In genomic region chr9:37613911-37614280, GRCm38 (mm10) we compare ENCODE assay signal across 8 mouse cellular contexts. TPM values are rescaled to one million over a fixed set of nuclear protein-coding genes. Genes with fewer than 3 reads are reported as not detected.
DNase-seq lines count a peak whose midpoint lies in the region; ATAC-seq and TF ChIP-seq lines count a peak whose summit lies in the region.

No protein-coding gene starts in this region.

- DNase-seq in heart, postnatal 4 days = no peak
- DNase-seq in liver, embryonic 14.5 days (ENCODE audit: low read depth in 3 of 3, low spot score in 3 of 3) = no peak
- no peak for DNase-seq in frontal cortex, adult 2 months (ENCODE audit: extremely low spot score in 1 of 2, low spot score in 1 of 2)
- no peak for DNase-seq in embryo, embryonic 10.5 days (ENCODE audit: low spot score)
- no peak for DNase-seq in MN1 (ENCODE audit: low spot score)

- peak overlapping the region; percentile 59 for H3K4me3 ChIP-seq in heart, embryonic 11.5 days (ENCODE audit: low read depth, low read length)
- H3K4me3 ChIP-seq in ES-Bruce4 (ENCODE audit: low read depth, low read length) = peak overlapping the region; percentile 84
- peak overlapping the region; percentile 65 for H3K4me3 ChIP-seq in forebrain, embryonic 13.5 days
- H3K4me3 ChIP-seq in liver, embryonic 14.5 days (ENCODE audit: insufficient read depth in 1 of 2, low read depth in 2 of 2, low read length in 2 of 2) = peak overlapping the region; percentile 76 to 90

- peak; percentile 22 for TF ChIP-seq POLR2A in ES-Bruce4 (IDR thresholded peaks at IDR 0.05; ENCODE audit: insufficient read depth, low read length)

- no peak for TF ChIP-seq CTCF in ES-Bruce4 (IDR thresholded peaks at IDR 0.05; ENCODE audit: low read depth, low read length)
- TF ChIP-seq CTCF in liver, embryonic 14.5 days (IDR thresholded peaks at IDR 0.05; ENCODE audit: low read depth) = no peak

- H3K27me3 ChIP-seq in heart, embryonic 11.5 days (ENCODE audit: control insufficient read depth, insufficient read depth, low read length) = no peaks in the 10 kb centered on the region
- no peaks in the 10 kb centered on the region for H3K27me3 ChIP-seq in ES-Bruce4 (ENCODE audit: control insufficient read depth, insufficient read depth, low read length, poor library complexity, severe bottlenecking)
- no peaks in the 10 kb centered on the region for H3K27me3 ChIP-seq in forebrain, embryonic 13.5 days
- H3K27me3 ChIP-seq in liver, embryonic 14.5 days (ENCODE audit: control insufficient read depth, insufficient read depth, low read length) = no peaks in the 10 kb centered on the region

- H3K9me3 ChIP-seq in heart, embryonic 11.5 days (replicated peaks; ENCODE audit: control insufficient read depth, low read length) = no peaks in the 10 kb centered on the region
- H3K9me3 ChIP-seq in ES-Bruce4 (replicated peaks; ENCODE audit: control insufficient read depth, insufficient read depth, low read length, poor library complexity, severe bottlenecking) = no peaks in the 10 kb centered on the region
- H3K9me3 ChIP-seq in forebrain, embryonic 13.5 days (replicated peaks) = no peaks in the 10 kb centered on the region
- H3K9me3 ChIP-seq in liver, embryonic 14.5 days (ENCODE audit: control insufficient read depth, low read length) = no peaks in the 10 kb centered on the region

- 20% methylated on average over 6 of the region's 6 CpGs for WGBS in heart, embryonic 11.5 days (ENCODE audit: insufficient replicate concordance)
- 17% methylated on average over 6 of the region's 6 CpGs for WGBS in forebrain, embryonic 13.5 days
- 22% methylated on average over 6 of the region's 6 CpGs for WGBS in liver, embryonic 14.5 days (ENCODE audit: insufficient replicate concordance)

- H3K4me1 ChIP-seq in heart, embryonic 11.5 days (ENCODE audit: control insufficient read depth, insufficient read depth, low read length) = no peaks in the 10 kb centered on the region; the same call in 1 of the 2 replicates
- peaks cover 2% of the 10 kb centered on the region for H3K4me1 ChIP-seq in ES-Bruce4 (ENCODE audit: control insufficient read depth, insufficient read depth, low read length)
- peaks cover 7% of the 10 kb centered on the region for H3K4me1 ChIP-seq in forebrain, embryonic 13.5 days
- H3K4me1 ChIP-seq in liver, embryonic 14.5 days (replicated peaks; ENCODE audit: control insufficient read depth in 2 of 2, insufficient read depth in 2 of 2, low read length in 1 of 2) = peaks cover 7 to 14% of the 10 kb centered on the region in 2 experiments

- no peaks in the 10 kb centered on the region for H3K36me3 ChIP-seq in heart, embryonic 11.5 days (ENCODE audit: control insufficient read depth, insufficient read depth, low read length)
- no peaks in the 10 kb centered on the region; the same call in 1 of the 2 replicates for H3K36me3 ChIP-seq in ES-Bruce4 (ENCODE audit: control insufficient read depth, insufficient read depth, low read length, poor library complexity, severe bottlenecking)
- H3K36me3 ChIP-seq in forebrain, embryonic 13.5 days (ENCODE audit: poor library complexity, severe bottlenecking) = no peaks in the 10 kb centered on the region
- no peaks in the 10 kb centered on the region for H3K36me3 ChIP-seq in liver, embryonic 14.5 days (replicated peaks; ENCODE audit: control insufficient read depth, insufficient read depth, low read depth)

- H3K4me2 ChIP-seq in heart, embryonic 11.5 days = peak overlapping the region; percentile 82
- H3K4me2 ChIP-seq in forebrain, embryonic 13.5 days = peak overlapping the region; percentile 72
- peak overlapping the region; percentile 73 for H3K4me2 ChIP-seq in liver, embryonic 14.5 days (ENCODE audit: low read depth)

- H3K9ac ChIP-seq in heart, embryonic 11.5 days (ENCODE audit: low read depth, low read length) = peak overlapping the region; percentile 67
- peak overlapping the region; percentile 50 for H3K9ac ChIP-seq in ES-Bruce4 (ENCODE audit: low read depth, poor library complexity, severe bottlenecking)
- peak overlapping the region; percentile 83 for H3K9ac ChIP-seq in forebrain, embryonic 13.5 days
- H3K9ac ChIP-seq in liver, embryonic 14.5 days (replicated peaks) = peak overlapping the region; percentile 65

- peak overlapping the region; percentile 36; the same call in 1 of the 2 replicates for H3K27ac ChIP-seq in heart, embryonic 11.5 days (ENCODE audit: low read depth, low read length)
- peak overlapping the region; percentile 10; the same call in 1 of the 2 replicates for H3K27ac ChIP-seq in ES-Bruce4 (ENCODE audit: insufficient read depth, low read length)
- H3K27ac ChIP-seq in forebrain, embryonic 13.5 days = 0 out of 2 replicates have a peak overlapping the region, but pooled peaks have one; percentile 40
- peak overlapping the region; percentile 54 for H3K27ac ChIP-seq in liver, embryonic 14.5 days

- TF ChIP-seq EP300 in ES-Bruce4 (IDR thresholded peaks at IDR 0.05; ENCODE audit: insufficient read depth, low read depth, low read length) = no peak
- TF ChIP-seq EP300 in liver, embryonic 14.5 days (IDR thresholded peaks at IDR 0.05; ENCODE audit: low read depth) = no peak

- ATAC-seq in heart, embryonic 11.5 days (replicated peaks; ENCODE audit: insufficient number of reproducible peaks, low FRiP score, low TSS enrichment) = no peak
- ATAC-seq in forebrain, embryonic 13.5 days = no peak
- no peak; the same call in 1 of the 2 replicates for ATAC-seq in liver, embryonic 14.5 days (ENCODE audit: insufficient read depth)

RNA-seq across cellular contexts. Expression of gene Spa17, which starts 0.4 kb away (rescaled TPM):
- 5.7 and 10.0 TPM in 2 replicates for polyA plus RNA-seq in heart, embryonic 11.5 days (2014; fragmentation: Nextera tagmentation; extraction: Ambion mirVana)
- 1 to 10 TPM; 2.4 to 4.5 TPM for total RNA-seq in heart, postnatal 4 days (2021)
- 5.3 and 7.1 TPM in 2 replicates for polyA plus RNA-seq in ES-Bruce4 (2011; ENCODE audit: insufficient read depth, insufficient read length, low read depth, missing spikeins)
- polyA plus RNA-seq in forebrain, embryonic 13.5 days (2015; fragmentation: Nextera tagmentation; extraction: Ambion mirVana) = 13.1 and 15.9 TPM in 2 replicates
- polyA plus RNA-seq in liver, embryonic 14.5 days (2012; rRNA removed) = 0.56 and 1.3 TPM in 2 replicates
- 2.6 and 2.7 TPM in 2 replicates for polyA plus RNA-seq in liver, embryonic 14.5 days (2014; fragmentation: Nextera tagmentation; extraction: Ambion mirVana)
- 6.7 and 7.1 TPM in 2 replicates for polyA plus RNA-seq in frontal cortex, adult 2 months (2012; rRNA removed)

RNA-seq across cellular contexts. Expression of gene Tbrg1, which starts 43.2 kb away (rescaled TPM):
- polyA plus RNA-seq in heart, embryonic 11.5 days (2014; fragmentation: Nextera tagmentation; extraction: Ambion mirVana) = 182 and 188 TPM in 2 replicates
- 10 to 100 TPM; 60.8 to 61.8 TPM for total RNA-seq in heart, postnatal 4 days (2021)
- polyA plus RNA-seq in ES-Bruce4 (2011; ENCODE audit: insufficient read depth, insufficient read length, low read depth, missing spikeins) = 184 and 191 TPM in 2 replicates
- 92.9 and 99.1 TPM in 2 replicates for polyA plus RNA-seq in forebrain, embryonic 13.5 days (2015; fragmentation: Nextera tagmentation; extraction: Ambion mirVana)
- polyA plus RNA-seq in liver, embryonic 14.5 days (2012; rRNA removed) = 15.7 and 23.1 TPM in 2 replicates
- 47.0 and 54.5 TPM in 2 replicates for polyA plus RNA-seq in liver, embryonic 14.5 days (2014; fragmentation: Nextera tagmentation; extraction: Ambion mirVana)
- 42.0 and 43.7 TPM in 2 replicates for polyA plus RNA-seq in frontal cortex, adult 2 months (2012; rRNA removed)

RNA-seq across cellular contexts. Expression of gene Panx3, which starts 55.1 kb away (rescaled TPM):
- polyA plus RNA-seq in heart, embryonic 11.5 days (2014; fragmentation: Nextera tagmentation; extraction: Ambion mirVana) = 0.08 and 0.10 TPM in 2 replicates
- not detected for total RNA-seq in heart, postnatal 4 days (2021)
- not detected in 2 replicates for polyA plus RNA-seq in ES-Bruce4 (2011; ENCODE audit: insufficient read depth, insufficient read length, low read depth, missing spikeins)
- 0.18 TPM in 1 of 2 replicates, not detected in the other for polyA plus RNA-seq in forebrain, embryonic 13.5 days (2015; fragmentation: Nextera tagmentation; extraction: Ambion mirVana)
- not detected in 2 replicates for polyA plus RNA-seq in liver, embryonic 14.5 days (2012; rRNA removed)
- not detected in 2 replicates for polyA plus RNA-seq in liver, embryonic 14.5 days (2014; fragmentation: Nextera tagmentation; extraction: Ambion mirVana)
- polyA plus RNA-seq in frontal cortex, adult 2 months (2012; rRNA removed) = 0.08 TPM in 1 of 2 replicates, not detected in the other

RNA-seq across cellular contexts. Expression of gene Siae, which starts 58.4 kb away (rescaled TPM):
- 7.8 and 10.6 TPM in 2 replicates for polyA plus RNA-seq in heart, embryonic 11.5 days (2014; fragmentation: Nextera tagmentation; extraction: Ambion mirVana)
- total RNA-seq in heart, postnatal 4 days (2021) = 1 to 10 TPM; 6.5 to 6.6 TPM
- 9.4 and 10.0 TPM in 2 replicates for polyA plus RNA-seq in ES-Bruce4 (2011; ENCODE audit: insufficient read depth, insufficient read length, low read depth, missing spikeins)
- 7.0 and 8.3 TPM in 2 replicates for polyA plus RNA-seq in forebrain, embryonic 13.5 days (2015; fragmentation: Nextera tagmentation; extraction: Ambion mirVana)
- 2.2 TPM in 2 replicates for polyA plus RNA-seq in liver, embryonic 14.5 days (2012; rRNA removed)
- 5.7 and 6.0 TPM in 2 replicates for polyA plus RNA-seq in liver, embryonic 14.5 days (2014; fragmentation: Nextera tagmentation; extraction: Ambion mirVana)
- 14.2 and 14.5 TPM in 2 replicates for polyA plus RNA-seq in frontal cortex, adult 2 months (2012; rRNA removed)
